Mouse (Mus musculus) spleen, adult 18-20 months (tissue): ENCODE results near the gene Lrrc42.

Experiments used
- DNase-seq, 2 experiments: peaks; one replicate each; pipeline ENCODE4 v3.0.0; 2022; ENCODE audit warnings: mixed read lengths in 2 of 2

The Lrrc42 gene

GRCm38 (mm10) chr4:107248061-107248460, 5.3 kb downstream of the Lrrc42 start:
- no peak for DNase-seq

- DNase-seq, result no peak
Observed at GRCm38 (mm10) chr4:107247110-107247509, 6.2 kb downstream of the Lrrc42 start.

GRCm38 (mm10) chr4:107246040-107246439, 7.3 kb downstream of the Lrrc42 start:
- no peak for DNase-seq

GRCm38 (mm10) chr4:107245368-107245767, 8.0 kb downstream of the Lrrc42 start:
- no peak for DNase-seq

GRCm38 (mm10) chr4:107243365-107244333, 9.7 kb downstream of the Lrrc42 start:
- no peak for DNase-seq

- DNase-seq, result no peak
Observed at GRCm38 (mm10) chr4:107240196-107240595, 13.1 kb downstream of the Lrrc42 start.

GRCm38 (mm10) chr4:107238253-107238652, 15.1 kb downstream of the Lrrc42 start:
- no peak for DNase-seq

- DNase-seq, result no peak
Observed at GRCm38 (mm10) chr4:107232219-107232618, 21.1 kb downstream of the Lrrc42 start.

GRCm38 (mm10) chr4:107226313-107226712, 27.0 kb downstream of the Lrrc42 start:
- no peak for DNase-seq

GRCm38 (mm10) chr4:107223225-107224204, 29.8 kb downstream of the Lrrc42 start:
- DNase-seq, result no peak

GRCm38 (mm10) chr4:107221524-107221923, 31.8 kb downstream of the Lrrc42 start:
- DNase-seq, result no peak

- DNase-seq, result no peak
Observed at GRCm38 (mm10) chr4:107217574-107217973, 35.8 kb downstream of the Lrrc42 start.

- DNase-seq, result no peak
Observed at GRCm38 (mm10) chr4:107213279-107214011, 39.9 kb downstream of the Lrrc42 start.

- DNase-seq, result no peak
Observed at GRCm38 (mm10) chr4:107211936-107212335, 41.4 kb downstream of the Lrrc42 start.

GRCm38 (mm10) chr4:107211465-107211864, 41.9 kb downstream of the Lrrc42 start:
- DNase-seq, result no peak

GRCm38 (mm10) chr4:107210483-107211097, 42.7 kb downstream of the Lrrc42 start:
- no peak for DNase-seq

- no peak for DNase-seq
Observed at GRCm38 (mm10) chr4:107208880-107209279, 44.5 kb downstream of the Lrrc42 start, which contains the start of gene Ldlrad1. Ldlrad1 (plus strand) TSS chr4:107209180.

- no peak for DNase-seq
Observed at GRCm38 (mm10) chr4:107207016-107207415, 46.3 kb downstream of the Lrrc42 start.

GRCm38 (mm10) chr4:107203001-107203400, 50.3 kb downstream of the Lrrc42 start:
- no peak for DNase-seq

- no peak for DNase-seq
Observed at GRCm38 (mm10) chr4:107201779-107202178, 51.6 kb downstream of the Lrrc42 start.

GRCm38 (mm10) chr4:107198072-107198471, 55.3 kb downstream of the Lrrc42 start:
- no peak for DNase-seq

- DNase-seq, result no peak
Observed at GRCm38 (mm10) chr4:107196454-107196853, 56.9 kb downstream of the Lrrc42 start.
